Mouse (Mus musculus) heart, adult 2 months (tissue): ENCODE data around the gene Ttc8.

Experiments
- CTCF ChIP-seq: fragments of 200-600 bp; IDR thresholded peaks from 2 replicates; pipeline ENCODE4 v1.8.1; 2022; ENCODE audit warnings: antibody characterized with exemption, mild to moderate bottlenecking, moderate library complexity
- EP300 ChIP-seq: fragments of 200-500 bp; IDR thresholded peaks from 2 replicates; pipeline ENCODE4 v1.6.1; 2011; ENCODE audit warnings: low read depth, low read length, control low read depth; ENCODE audit not compliant: insufficient read depth
- POLR2A ChIP-seq: fragments of 200-500 bp; IDR thresholded peaks from 2 replicates; pipeline ENCODE4 v1.6.1; 2011; ENCODE audit warnings: mild to moderate bottlenecking, low read depth, low read length, control low read depth; ENCODE audit not compliant: insufficient read depth

DNA sequence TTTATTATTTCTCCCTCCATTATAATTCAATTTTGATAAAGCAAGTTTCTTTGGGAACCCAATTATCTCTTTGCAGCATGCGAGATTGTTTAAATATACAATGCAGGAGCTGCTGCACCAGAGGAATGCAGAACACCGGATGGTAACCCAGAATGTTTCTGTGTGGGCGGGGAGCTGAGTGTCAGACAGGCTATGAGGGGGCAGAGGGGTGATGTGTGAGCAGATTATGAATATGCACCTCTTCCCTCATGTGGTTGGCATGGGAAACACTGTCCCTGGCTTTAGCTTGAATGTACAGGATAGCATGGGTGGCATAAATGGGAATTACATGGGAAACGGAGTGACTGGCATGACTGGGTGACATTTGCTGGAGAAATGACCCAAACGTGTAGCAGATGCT lies 108.3 kb downstream of the Ttc8 start:
- no peak for TF ChIP-seq CTCF
- TF ChIP-seq POLR2A, result no peak
- TF ChIP-seq EP300, result no peak
